Mouse (Mus musculus) neural tube, embryonic 11.5 days (tissue): ENCODE measurements around the gene Arsb. TPM values are rescaled to one million over a fixed set of nuclear protein-coding genes. Genes with fewer than 3 reads are reported as not detected.

Experiments used
- ATAC-seq: fragments of 200-750 bp; cut with Nextera tagmentation; 2 replicates; pipeline ENCODE4 v1.8.0; 2017; ENCODE audit warnings: moderate number of reproducible peaks, mild to moderate bottlenecking, moderate TSS enrichment, moderate library complexity; ENCODE audit not compliant: insufficient read depth, low FRiP score, low TSS enrichment
- DNase-seq: peaks from one replicate; pipeline ENCODE4 v3.0.0-alpha.2; 2015; ENCODE audit warnings: low spot score
- H3K27ac ChIP-seq: fragments of 300-500 bp; sonication (generic); 2 replicates; pipeline ENCODE4 v1.5.1; 2014; ENCODE audit warnings: low read depth, mild to moderate bottlenecking, low read length
- H3K27me3 ChIP-seq: fragments of 300-500 bp; sonication (generic); 2 replicates; pipeline ENCODE4 v1.6.1; 2014; ENCODE audit warnings: mild to moderate bottlenecking, low read length, mixed read lengths; ENCODE audit not compliant: control insufficient read depth, insufficient read depth
- H3K36me3 ChIP-seq: fragments of 300-500 bp; sonication (generic); 2 replicates; pipeline ENCODE4 v1.6.1; 2014; ENCODE audit warnings: mild to moderate bottlenecking, low read length, moderate library complexity, mixed read lengths; ENCODE audit not compliant: control insufficient read depth, insufficient read depth
- H3K4me1 ChIP-seq: fragments of 300-500 bp; sonication (generic); 2 replicates; pipeline ENCODE4 v1.6.1; 2014; ENCODE audit warnings: low read length, mixed read lengths; ENCODE audit not compliant: control insufficient read depth, insufficient read depth
- H3K4me2 ChIP-seq: fragments of 300-500 bp; sonication (generic); 2 replicates; pipeline ENCODE4 v1.6.1; 2014; ENCODE audit warnings: low read depth, mild to moderate bottlenecking, moderate library complexity
- H3K4me3 ChIP-seq: fragments of 300-500 bp; sonication (generic); 2 replicates; pipeline ENCODE4 v1.5.1; 2014; ENCODE audit warnings: low read depth, low read length
- H3K9ac ChIP-seq: fragments of 300-500 bp; sonication (generic); 2 replicates; pipeline ENCODE4 v1.6.1; 2014; ENCODE audit warnings: mild to moderate bottlenecking, low read length
- H3K9me3 ChIP-seq: fragments of 300-500 bp; sonication (generic); 2 replicates; pipeline ENCODE4 v1.6.1; 2016; ENCODE audit warnings: low read length; ENCODE audit not compliant: control insufficient read depth
- WGBS: fragments of 180-500 bp; shearing (Covaris S2); extraction: QIAGEN DNeasy Blood & Tissue Kit; methylation state at CpG from one replicate; pipeline ENCODE4 v1.1.7; 2014; 5-methylcytosine and 5-hydroxymethylcytosine counted together
- polyA plus RNA-seq: library from polyadenylated mRNA; unstranded; fragments of >200 nt; fragmentation: Nextera tagmentation; extraction: Ambion mirVana; gene quantifications from 2 replicates; pipeline ENCODE4 v1.2.1, GENCODE M21; 2014

Gene Arsb
- polyA plus RNA-seq, 1 experiment from 2014 or later: 7.3 TPM

- H3K27me3 ChIP-seq: no peaks in the 10 kb centered on the region
- no peak overlapping the region for H3K4me2 ChIP-seq
- H3K4me3 ChIP-seq: no peak overlapping the region
- ATAC-seq: no peak
- H3K36me3 ChIP-seq: no peaks in the 10 kb centered on the region
- no peaks in the 10 kb centered on the region for H3K9me3 ChIP-seq
- no peaks in the 10 kb centered on the region for H3K4me1 ChIP-seq
- H3K9ac ChIP-seq: no peak overlapping the region
- H3K27ac ChIP-seq: no peak overlapping the region
- 81% methylated on average over 7 of the region's 7 CpGs for WGBS
- DNase-seq: no peak
Observed at GRCm38 (mm10) chr13:93825792-93826558, 54.5 kb downstream of the Arsb start.

DNA sequence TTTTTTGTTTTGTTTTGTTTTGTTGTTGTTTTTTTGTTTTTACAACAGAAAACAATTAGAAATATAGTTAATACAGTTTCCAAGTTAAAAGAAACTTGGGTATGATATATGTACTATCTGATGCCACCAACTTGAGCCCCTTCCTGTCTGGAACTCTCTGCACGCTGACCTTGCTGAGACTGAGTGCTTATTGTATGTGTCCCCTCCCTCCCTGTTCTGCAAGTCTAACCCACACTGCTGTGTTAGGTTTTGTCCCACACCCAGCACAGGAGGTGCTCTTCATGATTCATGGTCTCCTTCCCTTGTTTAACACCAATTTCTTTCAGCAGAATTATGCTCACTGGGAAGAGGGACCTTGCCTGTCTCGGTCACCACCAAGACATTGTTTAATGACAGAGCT, 56.3 kb downstream of the Arsb start:
- Histone ChIP-seq H3K9ac (no peak overlapping the region), H3K36me3 (no peaks in the 10 kb centered on the region), H3K4me3 (no peak overlapping the region), H3K9me3 (no peaks in the 10 kb centered on the region), H3K27me3 (no peaks in the 10 kb centered on the region), H3K4me2 (no peak overlapping the region), H3K27ac (no peak overlapping the region), H3K4me1 (no peaks in the 10 kb centered on the region)
- DNase-seq (no peak), ATAC-seq (no peak)
- WGBS: 67% methylated on average over 2 of the region's 2 CpGs

- DNase-seq (no peak), ATAC-seq (no peak)
- no peaks in the 10 kb centered on the region for H3K4me1 ChIP-seq
- no peaks in the 10 kb centered on the region for H3K27me3 ChIP-seq
- WGBS: 65% methylated on average over 2 of the region's 2 CpGs
- H3K36me3 ChIP-seq: no peaks in the 10 kb centered on the region
- no peak overlapping the region for H3K4me2 ChIP-seq
- H3K9me3 ChIP-seq: no peaks in the 10 kb centered on the region
- H3K9ac ChIP-seq: no peak overlapping the region
- no peak overlapping the region for H3K27ac ChIP-seq
- H3K4me3 ChIP-seq: no peak overlapping the region
Observed at GRCm38 (mm10) chr13:93829565-93830293, 58.3 kb downstream of the Arsb start.

GRCm38 (mm10) chr13:93830294-93830645, 58.8 kb downstream of the Arsb start:
- H3K4me2 ChIP-seq: no peak overlapping the region
- no peaks in the 10 kb centered on the region for H3K36me3 ChIP-seq
- no peaks in the 10 kb centered on the region for H3K4me1 ChIP-seq
- H3K9ac ChIP-seq: no peak overlapping the region
- no peaks in the 10 kb centered on the region for H3K9me3 ChIP-seq
- H3K4me3 ChIP-seq: no peak overlapping the region
- H3K27me3 ChIP-seq: no peaks in the 10 kb centered on the region
- ATAC-seq (no peak), DNase-seq (no peak)
- 80% methylated on average over 6 of the region's 6 CpGs for WGBS
- H3K27ac ChIP-seq: no peak overlapping the region

GRCm38 (mm10) chr13:93837481-93838225, 66.2 kb downstream of the Arsb start:
- H3K4me1 ChIP-seq: no peaks in the 10 kb centered on the region
- 0 out of 2 replicates have a peak overlapping the region, but pooled peaks have one; percentile 17 for H3K27ac ChIP-seq
- no peaks in the 10 kb centered on the region for H3K9me3 ChIP-seq
- H3K4me2 ChIP-seq: no peak overlapping the region
- H3K4me3 ChIP-seq: no peak overlapping the region
- DNase-seq: no peak
- ATAC-seq: no peak
- whole genome bisulfite sequencing: 85% methylated on average over 12 of the region's 12 CpGs
- H3K36me3 ChIP-seq: no peaks in the 10 kb centered on the region
- H3K9ac ChIP-seq: no peak overlapping the region
- no peaks in the 10 kb centered on the region for H3K27me3 ChIP-seq

DNA sequence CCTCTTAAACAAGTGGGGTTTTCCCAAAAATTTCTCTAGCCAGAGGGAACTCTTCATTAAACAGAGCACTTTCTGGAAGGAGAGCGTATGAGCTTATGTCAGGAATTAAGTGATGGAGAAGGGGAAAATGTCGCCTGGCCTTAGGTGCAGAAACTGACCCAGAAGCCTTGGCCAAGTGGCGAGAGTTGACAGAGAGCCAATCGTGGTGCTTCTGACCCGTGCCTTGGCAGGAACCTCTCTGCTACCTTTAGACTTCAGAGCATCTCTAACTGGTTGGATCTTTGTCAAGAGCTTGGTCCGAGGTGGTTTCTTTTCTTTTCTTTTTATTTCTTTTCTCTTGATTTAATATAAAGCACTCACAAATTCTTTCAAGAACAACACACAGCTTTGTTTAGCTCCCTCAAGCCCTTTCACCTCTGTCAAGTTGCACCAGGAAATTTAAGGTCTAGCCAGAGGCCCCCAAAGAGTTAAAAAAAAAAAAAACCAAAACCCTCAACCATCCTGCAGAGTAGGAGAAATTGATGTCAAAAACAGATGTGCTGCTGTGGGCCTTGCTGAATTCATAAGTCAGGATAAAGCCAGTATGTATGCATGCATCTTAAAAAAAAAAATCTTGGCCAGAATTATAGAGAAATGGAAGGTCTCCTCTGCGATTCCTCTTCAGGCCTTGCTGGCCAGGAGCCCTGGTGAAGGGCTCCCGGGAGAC, 67.2 kb downstream of the Arsb start:
- Histone ChIP-seq H3K36me3 (no peaks in the 10 kb centered on the region), H3K4me2 (no peak overlapping the region), H3K4me3 (no peak overlapping the region), H3K27me3 (no peaks in the 10 kb centered on the region), H3K9ac (no peak overlapping the region), H3K27ac (peak overlapping the region; percentile 73), H3K9me3 (no peaks in the 10 kb centered on the region), H3K4me1 (no peaks in the 10 kb centered on the region)
- WGBS: 45% methylated on average over 8 of the region's 8 CpGs
- no peak for DNase-seq
- no peak for ATAC-seq

DNA sequence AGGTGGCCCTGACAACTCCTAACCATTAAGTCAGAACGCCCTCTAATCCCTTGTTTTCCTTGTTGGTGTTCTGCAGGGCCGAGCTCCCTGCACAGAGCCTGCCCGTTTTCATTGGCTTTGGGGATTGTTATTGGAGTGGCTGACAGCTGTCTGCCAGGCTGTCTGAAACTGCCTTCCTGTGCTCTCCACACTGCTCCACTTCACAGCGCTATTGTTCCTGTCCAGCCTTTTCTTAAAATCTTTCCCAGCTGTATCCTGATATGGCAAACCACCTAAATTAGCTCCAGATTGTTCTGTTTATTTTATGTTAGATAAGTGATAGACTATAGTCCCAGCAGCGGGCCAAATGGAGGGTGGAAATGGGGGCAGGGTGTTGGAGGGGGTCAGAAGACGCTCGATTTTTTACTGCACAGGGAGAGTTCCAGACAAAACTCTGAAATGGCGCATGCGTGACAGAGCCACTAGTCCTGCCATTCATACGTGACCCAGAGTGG, 67.8 kb downstream of the Arsb start:
- Histone ChIP-seq H3K9me3 (no peaks in the 10 kb centered on the region), H3K4me2 (no peak overlapping the region)

GRCm38 (mm10) chr13:93839721-93840120, 68.3 kb downstream of the Arsb start:
- no peak overlapping the region for H3K4me3 ChIP-seq
- H3K4me2 ChIP-seq: no peak overlapping the region
- H3K4me1 ChIP-seq: no peaks in the 10 kb centered on the region
- WGBS: 44% methylated on average over 2 of the region's 2 CpGs
- no peak for ATAC-seq
- H3K36me3 ChIP-seq: no peaks in the 10 kb centered on the region
- H3K9ac ChIP-seq: no peak overlapping the region
- no peak for DNase-seq
- no peaks in the 10 kb centered on the region for H3K27me3 ChIP-seq
- peak overlapping the region; percentile 73 for H3K27ac ChIP-seq
- H3K9me3 ChIP-seq: no peaks in the 10 kb centered on the region

More for the DNA sequence above, 67.8 kb downstream of the Arsb start:
- no peak overlapping the region for H3K9ac ChIP-seq
- WGBS: 40% methylated on average over 10 of the region's 10 CpGs
- H3K36me3 ChIP-seq: no peaks in the 10 kb centered on the region
- DNase-seq: peak; percentile 55
- peak; percentile 41; the same call in 1 of the 2 replicates for ATAC-seq
- peak overlapping the region; percentile 73 for H3K27ac ChIP-seq
- no peak overlapping the region for H3K4me3 ChIP-seq
- no peaks in the 10 kb centered on the region for H3K4me1 ChIP-seq
- H3K27me3 ChIP-seq: no peaks in the 10 kb centered on the region
